Mouse (Mus musculus): ENCODE results near the gene Zfp248.

Zfp248 gene

GRCm38 (mm10) chr6:118455042-118455631, at the start of gene Zfp248:
Gene Zfp248, minus strand, starts transcription at chr6:118455528.
- peak; percentile 49 to 78 for DNase-seq (ENCODE audit: low spot score in 2 of 2)

- no peak for DNase-seq (ENCODE audit: low spot score in 2 of 2)
Observed at GRCm38 (mm10) chr6:118499010-118499409, 43.7 kb upstream of the Zfp248 start.

- DNase-seq (ENCODE audit: low spot score in 2 of 2) = no peak
Observed at GRCm38 (mm10) chr6:118482125-118482524, 26.8 kb upstream of the Zfp248 start.

- peak; percentile 14 to 53 for DNase-seq (ENCODE audit: low spot score in 2 of 2)
Observed at GRCm38 (mm10) chr6:118478957-118479708, 23.8 kb upstream of the Zfp248 start, which contains the start of gene Zfp9. Gene Zfp9, minus strand, starts transcription at chr6:118479320.

GRCm38 (mm10) chr6:118477875-118478785, 22.8 kb upstream of the Zfp248 start:
- DNase-seq (ENCODE audit: low spot score in 2 of 2) = no peak

- no peak for DNase-seq (ENCODE audit: low spot score in 2 of 2)
Observed at GRCm38 (mm10) chr6:118462069-118462705, 6.9 kb upstream of the Zfp248 start.

- DNase-seq (ENCODE audit: low spot score in 2 of 2) = no peak
Observed at GRCm38 (mm10) chr6:118457726-118458125, 2.4 kb upstream of the Zfp248 start.

- DNase-seq (ENCODE audit: low spot score in 2 of 2) = no peak
Observed at GRCm38 (mm10) chr6:118454452-118454851, 876 bp downstream of the Zfp248 start.

- DNase-seq (ENCODE audit: low spot score in 2 of 2) = no peak
Observed at GRCm38 (mm10) chr6:118431502-118431901, 23.8 kb downstream of the Zfp248 start.

- DNase-seq (ENCODE audit: low spot score in 2 of 2) = no peak
Observed at GRCm38 (mm10) chr6:118426666-118427065, 28.7 kb downstream of the Zfp248 start.

- DNase-seq (ENCODE audit: low spot score in 2 of 2) = peak; percentile 92 to 94
Observed at GRCm38 (mm10) chr6:118419050-118419920, 36.0 kb downstream of the Zfp248 start, which contains the start of gene Bms1. Gene Bms1, minus strand, starts transcription at chr6:118419474.

GRCm38 (mm10) chr6:118410428-118410827, 44.9 kb downstream of the Zfp248 start:
- DNase-seq (ENCODE audit: low spot score in 2 of 2) = no peak

GRCm38 (mm10) chr6:118408510-118408909, 46.8 kb downstream of the Zfp248 start:
- DNase-seq (ENCODE audit: low spot score in 2 of 2) = no peak

- no peak for DNase-seq (ENCODE audit: low spot score in 2 of 2)
Observed at GRCm38 (mm10) chr6:118406421-118406820, 48.9 kb downstream of the Zfp248 start.

- no peak for DNase-seq (ENCODE audit: low spot score in 2 of 2)
Observed at GRCm38 (mm10) chr6:118390746-118391145, 64.6 kb downstream of the Zfp248 start.

- DNase-seq (ENCODE audit: low spot score in 2 of 2) = no peak
Observed at GRCm38 (mm10) chr6:118385962-118386361, 69.4 kb downstream of the Zfp248 start.

GRCm38 (mm10) chr6:118381234-118381633, 74.1 kb downstream of the Zfp248 start:
- no peak for DNase-seq (ENCODE audit: low spot score in 2 of 2)

GRCm38 (mm10) chr6:118380630-118381029, 74.7 kb downstream of the Zfp248 start:
- DNase-seq (ENCODE audit: low spot score in 2 of 2) = no peak

- DNase-seq (ENCODE audit: low spot score in 2 of 2) = peak; percentile 32 to 75
Observed at GRCm38 (mm10) chr6:118379451-118380167, 75.7 kb downstream of the Zfp248 start.

- no peak for DNase-seq (ENCODE audit: low spot score in 2 of 2)
Observed at GRCm38 (mm10) chr6:118377611-118378010, 77.7 kb downstream of the Zfp248 start.

Measured in spleen, postnatal 10 days (tissue).